Mouse (Mus musculus): ENCODE data around the gene Rab37. TPM values are rescaled to one million over a fixed set of nuclear protein-coding genes. Genes with fewer than 3 reads are reported as not detected.

The Rab37 gene
- polyA plus RNA-seq, 1 experiment from 2014 or later, result 1.3 TPM

DNA sequence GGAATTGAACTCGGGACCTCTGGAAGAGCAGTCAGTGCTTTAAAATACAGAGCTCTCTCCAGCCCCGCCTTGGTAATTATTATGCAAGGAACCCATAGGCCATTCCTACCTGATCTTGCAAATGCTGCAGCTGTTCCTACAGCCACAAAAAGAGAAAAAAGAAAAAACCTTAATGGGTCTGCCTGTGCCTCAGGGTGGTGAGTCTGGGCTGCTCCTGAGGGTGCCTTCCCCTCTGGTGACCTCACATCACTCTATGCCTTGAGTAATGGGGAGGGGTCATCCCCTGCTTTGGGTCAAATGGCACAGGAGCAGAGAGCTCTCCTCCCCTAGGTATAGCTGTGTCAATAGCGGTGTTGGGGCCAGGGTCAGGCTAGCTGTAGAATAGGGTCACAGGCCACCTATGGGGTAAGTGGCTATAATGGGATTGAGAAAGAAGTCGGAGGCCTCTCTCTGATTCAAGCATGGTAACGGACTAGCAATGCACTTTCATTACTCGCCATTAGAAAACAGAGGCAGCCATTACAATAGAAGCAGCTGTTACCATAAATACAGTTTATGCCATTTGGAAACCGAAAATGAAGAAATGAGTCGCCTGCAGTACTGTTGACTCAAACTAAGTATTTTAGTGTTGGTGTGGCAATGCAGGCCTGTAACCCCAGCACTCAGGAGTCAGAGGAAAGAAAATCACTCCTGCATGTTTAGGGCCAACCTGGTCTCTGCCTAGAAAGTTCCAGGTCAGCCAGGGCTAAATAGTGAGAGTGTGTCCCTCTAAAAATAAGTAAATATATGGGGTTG is 13.7 kb downstream of the Rab37 start:
- Histone ChIP-seq H3K36me3 (ENCODE audit: control insufficient read depth, insufficient read depth, low read length) (no peaks in the 10 kb centered on the region), H3K27me3 (ENCODE audit: control insufficient read depth, insufficient read depth, low read length) (no peaks in the 10 kb centered on the region), H3K4me1 (ENCODE audit: control insufficient read depth, insufficient read depth, low read length) (peaks cover 4% of the 10 kb centered on the region; the same call in 1 of the 2 replicates), H3K4me2 (replicated peaks; ENCODE audit: low read depth, low read length) (no peak overlapping the region), H3K9ac (replicated peaks; ENCODE audit: low read depth, low read length) (no peak overlapping the region), H3K4me3 (ENCODE audit: low read depth, low read length) (no peak overlapping the region), H3K9me3 (ENCODE audit: control insufficient read depth, low read depth, low read length) (no peaks in the 10 kb centered on the region), H3K27ac (ENCODE audit: low read length) (no peak overlapping the region)
- WGBS, result 67% methylated on average over 8 of the region's 8 CpGs
- ATAC-seq (ENCODE audit: insufficient number of reproducible peaks, insufficient read depth, low FRiP score, low read depth), result no peak

DNA sequence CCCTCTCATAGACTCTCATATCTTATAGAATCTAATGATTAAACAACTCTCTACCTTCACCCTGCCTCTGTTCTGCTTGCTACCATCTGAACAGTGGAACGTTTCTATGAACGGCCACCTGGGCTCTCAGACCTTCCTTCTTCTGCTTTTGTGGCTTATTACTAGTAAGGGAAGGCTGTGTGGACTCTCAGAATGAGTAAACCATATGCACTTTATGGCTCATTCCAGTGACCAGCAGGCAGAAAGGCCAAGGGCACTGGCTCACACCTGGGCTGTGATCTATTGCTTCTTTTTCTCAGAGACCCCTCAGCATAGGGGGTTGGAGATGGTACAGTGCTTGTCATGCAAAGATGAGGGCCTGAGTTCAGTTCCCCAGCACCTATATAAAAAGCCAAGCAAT is 15.4 kb downstream of the Rab37 start:
- Histone ChIP-seq H3K4me3 (ENCODE audit: low read depth, low read length) (no peak overlapping the region), H3K4me1 (ENCODE audit: control insufficient read depth, insufficient read depth, low read length) (peaks cover 4% of the 10 kb centered on the region; the same call in 1 of the 2 replicates), H3K27ac (ENCODE audit: low read length) (no peak overlapping the region), H3K9me3 (ENCODE audit: control insufficient read depth, low read depth, low read length) (no peaks in the 10 kb centered on the region), H3K4me2 (replicated peaks; ENCODE audit: low read depth, low read length) (no peak overlapping the region), H3K9ac (replicated peaks; ENCODE audit: low read depth, low read length) (no peak overlapping the region), H3K36me3 (ENCODE audit: control insufficient read depth, insufficient read depth, low read length) (no peaks in the 10 kb centered on the region), H3K27me3 (ENCODE audit: control insufficient read depth, insufficient read depth, low read length) (no peaks in the 10 kb centered on the region)
- no peak for ATAC-seq (ENCODE audit: insufficient number of reproducible peaks, insufficient read depth, low FRiP score, low read depth)
- WGBS, result 94% methylated on average over 2 of the region's 2 CpGs

DNA sequence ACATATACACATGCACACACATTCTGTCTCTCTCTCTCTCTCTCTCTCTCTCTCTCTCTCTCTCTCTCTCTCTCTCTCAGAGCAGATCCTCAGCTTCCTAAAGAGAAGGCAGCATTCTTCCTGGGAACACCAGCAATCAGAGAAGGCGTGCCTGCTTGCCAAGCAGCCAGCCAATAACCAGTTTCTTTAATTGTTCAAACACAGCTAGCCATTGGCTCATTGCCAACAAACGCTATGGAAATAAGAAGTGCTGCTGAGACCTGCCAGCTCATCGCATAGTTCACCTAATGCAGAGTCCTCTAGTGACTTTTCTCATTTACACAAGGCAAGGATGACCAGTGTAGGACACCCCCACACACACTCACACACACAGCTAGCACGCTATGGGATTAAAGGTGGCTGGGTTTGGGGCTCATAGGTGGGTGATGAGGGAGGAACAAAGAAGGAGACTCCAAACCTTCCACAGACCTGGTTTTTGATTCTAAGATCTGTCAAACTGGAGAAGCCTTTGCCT is 16.2 kb downstream of the Rab37 start:
- no peak overlapping the region for H3K4me2 ChIP-seq (replicated peaks; ENCODE audit: low read depth, low read length)
- H3K4me1 ChIP-seq (ENCODE audit: control insufficient read depth, insufficient read depth, low read length), result peaks cover 4% of the 10 kb centered on the region; the same call in 1 of the 2 replicates
- no peak overlapping the region for H3K9ac ChIP-seq (replicated peaks; ENCODE audit: low read depth, low read length)
- H3K27ac ChIP-seq (ENCODE audit: low read length), result no peak overlapping the region
- no peak overlapping the region for H3K4me3 ChIP-seq (ENCODE audit: low read depth, low read length)
- H3K27me3 ChIP-seq (ENCODE audit: control insufficient read depth, insufficient read depth, low read length), result no peaks in the 10 kb centered on the region
- no peak for ATAC-seq (ENCODE audit: insufficient number of reproducible peaks, insufficient read depth, low FRiP score, low read depth)
- H3K36me3 ChIP-seq (ENCODE audit: control insufficient read depth, insufficient read depth, low read length), result no peaks in the 10 kb centered on the region
- 32% methylated on average over 4 of the region's 4 CpGs for WGBS
- no peaks in the 10 kb centered on the region for H3K9me3 ChIP-seq (ENCODE audit: control insufficient read depth, low read depth, low read length)

DNA sequence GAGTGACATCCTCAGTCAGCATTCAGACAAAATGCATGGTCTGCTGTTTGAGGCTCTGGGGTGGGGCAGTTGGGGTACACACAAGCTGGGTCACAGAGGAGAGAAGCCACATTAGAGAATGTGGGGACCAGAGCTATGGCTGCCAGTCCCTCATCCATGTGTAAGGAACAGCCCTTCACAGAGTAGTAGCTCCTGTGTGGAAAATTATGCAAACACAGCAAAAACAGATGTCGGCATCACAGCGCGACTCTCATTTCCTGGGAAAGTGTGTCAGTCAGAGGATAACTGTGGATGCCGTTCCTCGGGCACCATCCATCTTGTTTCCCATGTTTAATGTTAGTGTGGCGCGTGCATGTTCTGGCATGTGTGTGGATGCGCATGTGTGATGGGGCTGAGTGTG is 16.9 kb downstream of the Rab37 start:
- ATAC-seq (ENCODE audit: insufficient number of reproducible peaks, insufficient read depth, low FRiP score, low read depth), result no peak
- Histone ChIP-seq H3K27ac (ENCODE audit: low read length) (no peak overlapping the region), H3K36me3 (ENCODE audit: control insufficient read depth, insufficient read depth, low read length) (no peaks in the 10 kb centered on the region), H3K27me3 (ENCODE audit: control insufficient read depth, insufficient read depth, low read length) (no peaks in the 10 kb centered on the region), H3K4me2 (replicated peaks; ENCODE audit: low read depth, low read length) (no peak overlapping the region), H3K4me3 (ENCODE audit: low read depth, low read length) (no peak overlapping the region), H3K9me3 (ENCODE audit: control insufficient read depth, low read depth, low read length) (no peaks in the 10 kb centered on the region), H3K9ac (replicated peaks; ENCODE audit: low read depth, low read length) (no peak overlapping the region), H3K4me1 (ENCODE audit: control insufficient read depth, insufficient read depth, low read length) (peaks cover 4% of the 10 kb centered on the region; the same call in 1 of the 2 replicates)
- 89% methylated on average over 8 of the region's 8 CpGs for WGBS

DNA sequence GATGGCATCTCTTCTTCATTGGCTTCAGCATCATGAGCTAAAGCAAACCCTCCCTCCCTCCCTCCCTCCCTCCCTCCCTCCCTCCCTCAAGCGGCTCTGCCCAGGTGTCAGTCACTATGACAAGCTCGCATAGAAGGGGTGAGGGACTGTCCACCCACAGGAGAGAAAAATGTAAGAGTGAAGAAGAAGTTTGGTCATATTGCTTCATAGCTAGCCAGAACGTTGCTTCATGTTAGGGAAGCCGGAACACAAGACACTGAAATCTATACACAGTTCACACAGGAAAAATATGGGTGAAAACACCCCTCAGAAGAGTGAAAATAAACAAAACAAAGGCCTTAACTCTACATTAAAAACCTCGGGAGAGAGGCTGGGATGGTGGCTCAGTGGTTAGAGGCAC is 19.0 kb downstream of the Rab37 start:
- Histone ChIP-seq H3K27me3 (ENCODE audit: control insufficient read depth, insufficient read depth, low read length) (no peaks in the 10 kb centered on the region), H3K27ac (ENCODE audit: low read length) (no peak overlapping the region), H3K9ac (replicated peaks; ENCODE audit: low read depth, low read length) (no peak overlapping the region), H3K36me3 (ENCODE audit: control insufficient read depth, insufficient read depth, low read length) (no peaks in the 10 kb centered on the region), H3K9me3 (ENCODE audit: control insufficient read depth, low read depth, low read length) (no peaks in the 10 kb centered on the region), H3K4me1 (ENCODE audit: control insufficient read depth, insufficient read depth, low read length) (peaks cover 4% of the 10 kb centered on the region; the same call in 1 of the 2 replicates), H3K4me3 (ENCODE audit: low read depth, low read length) (no peak overlapping the region), H3K4me2 (replicated peaks; ENCODE audit: low read depth, low read length) (no peak overlapping the region)
- no peak for ATAC-seq (ENCODE audit: insufficient number of reproducible peaks, insufficient read depth, low FRiP score, low read depth)
- WGBS, result 88% methylated on average over 5 of the region's 5 CpGs

DNA sequence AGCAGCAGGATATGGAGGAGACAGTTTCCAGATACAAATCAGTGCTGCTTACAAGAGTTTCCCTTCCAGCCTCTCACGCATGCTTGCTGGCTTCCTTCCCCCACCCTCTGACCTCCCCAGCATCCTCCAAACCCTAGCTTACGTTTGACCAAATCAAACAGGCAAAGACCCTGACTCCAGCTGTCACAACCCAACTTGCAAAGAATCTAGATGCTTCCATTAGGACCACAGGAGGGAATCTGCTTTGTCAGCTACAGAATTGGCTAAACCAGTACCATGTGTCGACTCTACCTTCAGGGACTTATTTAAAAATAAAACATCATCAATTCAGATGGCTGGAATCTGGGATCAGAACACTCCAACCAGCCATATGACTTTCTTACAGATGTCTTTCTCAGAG is 21.0 kb downstream of the Rab37 start:
- Histone ChIP-seq H3K27me3 (ENCODE audit: control insufficient read depth, insufficient read depth, low read length) (no peaks in the 10 kb centered on the region), H3K9ac (replicated peaks; ENCODE audit: low read depth, low read length) (no peak overlapping the region), H3K9me3 (ENCODE audit: control insufficient read depth, low read depth, low read length) (no peaks in the 10 kb centered on the region), H3K36me3 (ENCODE audit: control insufficient read depth, insufficient read depth, low read length) (no peaks in the 10 kb centered on the region), H3K27ac (ENCODE audit: low read length) (no peak overlapping the region), H3K4me3 (ENCODE audit: low read depth, low read length) (no peak overlapping the region), H3K4me1 (ENCODE audit: control insufficient read depth, insufficient read depth, low read length) (peaks cover 4% of the 10 kb centered on the region; the same call in 1 of the 2 replicates), H3K4me2 (replicated peaks; ENCODE audit: low read depth, low read length) (no peak overlapping the region)
- no peak for ATAC-seq (ENCODE audit: insufficient number of reproducible peaks, insufficient read depth, low FRiP score, low read depth)
- WGBS, result 38% methylated on average over 3 of the region's 3 CpGs

DNA sequence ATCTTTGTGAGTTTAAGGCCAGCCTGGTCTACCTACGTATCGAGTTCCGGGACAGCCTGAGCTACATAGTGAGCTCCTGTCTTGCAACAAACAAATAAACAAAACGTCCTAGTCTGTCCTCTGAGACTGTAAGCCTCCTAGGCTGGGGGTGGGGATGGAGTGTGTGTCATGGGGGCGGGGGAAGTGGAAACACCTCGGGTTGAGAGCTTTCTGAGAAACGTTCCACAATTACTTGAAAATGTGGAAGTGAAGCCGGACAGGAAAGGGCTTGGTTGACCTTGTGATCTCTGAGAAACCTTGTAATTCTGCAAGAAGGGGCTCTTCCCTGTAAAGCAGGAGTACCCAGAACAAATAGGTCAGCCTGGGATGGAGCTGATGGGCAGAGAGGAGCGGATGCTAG is 28.2 kb downstream of the Rab37 start:
- WGBS, result 70% methylated on average over 9 of the region's 9 CpGs
- Histone ChIP-seq H3K36me3 (ENCODE audit: control insufficient read depth, insufficient read depth, low read length) (no peaks in the 10 kb centered on the region), H3K4me2 (replicated peaks; ENCODE audit: low read depth, low read length) (no peak overlapping the region), H3K4me1 (ENCODE audit: control insufficient read depth, insufficient read depth, low read length) (no peaks in the 10 kb centered on the region), H3K9ac (replicated peaks; ENCODE audit: low read depth, low read length) (no peak overlapping the region), H3K4me3 (ENCODE audit: low read depth, low read length) (no peak overlapping the region), H3K9me3 (ENCODE audit: control insufficient read depth, low read depth, low read length) (no peaks in the 10 kb centered on the region), H3K27ac (ENCODE audit: low read length) (no peak overlapping the region), H3K27me3 (ENCODE audit: control insufficient read depth, insufficient read depth, low read length) (no peaks in the 10 kb centered on the region)
- no peak for ATAC-seq (ENCODE audit: insufficient number of reproducible peaks, insufficient read depth, low FRiP score, low read depth)

DNA sequence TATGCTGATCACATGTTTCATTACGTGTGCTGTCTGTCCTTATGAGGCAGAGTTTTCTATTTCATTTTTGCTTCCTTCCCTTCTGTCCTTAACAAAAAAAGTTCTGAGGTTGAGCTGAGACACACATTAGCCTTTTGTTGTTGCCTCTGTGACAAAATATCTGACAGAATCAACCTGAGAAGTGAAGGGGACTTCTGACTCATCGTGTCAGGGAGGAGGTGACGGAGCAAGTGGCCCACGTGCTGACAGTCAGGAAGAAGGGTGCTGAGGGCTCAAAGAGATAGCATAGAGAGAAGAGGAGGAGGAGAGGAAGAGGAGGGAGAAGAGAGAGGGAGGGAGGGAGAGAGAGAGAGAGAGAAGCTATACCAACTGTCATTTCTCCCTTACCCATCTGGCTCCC is 37.3 kb downstream of the Rab37 start:
- Histone ChIP-seq H3K36me3 (ENCODE audit: control insufficient read depth, insufficient read depth, low read length) (no peaks in the 10 kb centered on the region), H3K27me3 (ENCODE audit: control insufficient read depth, insufficient read depth, low read length) (no peaks in the 10 kb centered on the region), H3K4me1 (ENCODE audit: control insufficient read depth, insufficient read depth, low read length) (no peaks in the 10 kb centered on the region), H3K27ac (ENCODE audit: low read length) (no peak overlapping the region), H3K9me3 (ENCODE audit: control insufficient read depth, low read depth, low read length) (no peaks in the 10 kb centered on the region), H3K9ac (replicated peaks; ENCODE audit: low read depth, low read length) (no peak overlapping the region), H3K4me2 (replicated peaks; ENCODE audit: low read depth, low read length) (no peak overlapping the region), H3K4me3 (ENCODE audit: low read depth, low read length) (no peak overlapping the region)
- 66% methylated on average over 4 of the region's 4 CpGs for WGBS
- ATAC-seq (ENCODE audit: insufficient number of reproducible peaks, insufficient read depth, low FRiP score, low read depth), result no peak

Data from stomach, embryonic 14.5 days (tissue).